Mouse (Mus musculus): ENCODE results near the gene Rhbdl1. TPM values are rescaled to one million over a fixed set of nuclear protein-coding genes. Genes with fewer than 3 reads are reported as not detected.

Gene Rhbdl1
- polyA plus RNA-seq, 1 experiment = 138 TPM

GRCm38 (mm10) chr17:25794998-25795397, 42.1 kb downstream of the Rhbdl1 start:
- DNase-seq (ENCODE audit: low read depth) = no peak

DNA sequence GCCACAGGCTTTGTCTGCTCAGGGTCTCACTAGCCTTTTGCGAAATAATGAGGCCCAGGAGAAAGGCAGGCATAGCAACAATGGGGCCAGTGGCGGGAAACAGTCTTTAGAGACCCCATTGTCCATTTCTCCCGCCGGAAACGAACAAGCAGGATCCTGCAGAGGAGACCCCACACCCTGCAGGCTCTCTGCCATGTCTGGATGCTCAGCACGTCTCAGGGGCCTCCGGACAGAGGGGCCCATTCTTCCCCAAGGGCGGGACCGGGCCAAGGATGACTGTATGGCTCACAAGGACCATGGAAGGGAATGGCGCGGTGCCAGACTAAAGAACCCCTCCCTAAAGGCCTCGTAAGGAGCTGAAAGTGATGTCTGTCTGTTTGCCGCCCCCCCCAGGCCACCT, 42.9 kb downstream of the Rhbdl1 start:
- DNase-seq (ENCODE audit: low read depth) = no peak

- DNase-seq (ENCODE audit: low read depth) = no peak
These were observed 44.5 kb downstream of the Rhbdl1 start, which contains the start of gene Fam173a for GRCm38 (mm10) chr17:25792615-25793014. TSS of gene Fam173a (minus strand) at chr17:25792901.

- DNase-seq (ENCODE audit: low read depth) = no peak
These were observed 45.1 kb downstream of the Rhbdl1 start for GRCm38 (mm10) chr17:25791843-25792527.

DNA sequence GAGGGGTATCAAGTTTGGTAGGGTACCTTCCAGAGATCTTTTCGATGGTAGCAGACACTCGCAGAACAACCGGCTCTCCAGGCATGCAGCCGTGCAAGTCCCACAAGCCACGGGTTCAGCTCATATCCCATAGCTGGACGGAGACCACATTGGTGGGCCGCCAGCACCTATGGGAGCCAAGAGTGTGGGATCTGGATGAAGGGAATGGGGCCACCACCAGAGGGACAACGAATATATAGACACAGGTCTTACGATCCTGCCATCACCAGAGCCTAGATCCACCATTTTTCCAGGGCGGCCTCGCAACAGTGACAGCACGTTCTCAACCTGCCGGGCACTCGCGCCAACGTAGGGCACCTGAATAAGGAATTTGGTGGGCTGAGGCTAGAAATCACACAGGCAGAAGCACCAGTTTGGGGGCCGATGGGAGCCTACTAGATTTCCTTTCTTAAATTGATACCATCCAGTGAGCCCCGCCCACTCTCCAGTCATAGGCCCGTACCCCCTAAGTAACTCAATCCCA, 45.7 kb downstream of the Rhbdl1 start:
- DNase-seq (ENCODE audit: low read depth) = no peak

DNA sequence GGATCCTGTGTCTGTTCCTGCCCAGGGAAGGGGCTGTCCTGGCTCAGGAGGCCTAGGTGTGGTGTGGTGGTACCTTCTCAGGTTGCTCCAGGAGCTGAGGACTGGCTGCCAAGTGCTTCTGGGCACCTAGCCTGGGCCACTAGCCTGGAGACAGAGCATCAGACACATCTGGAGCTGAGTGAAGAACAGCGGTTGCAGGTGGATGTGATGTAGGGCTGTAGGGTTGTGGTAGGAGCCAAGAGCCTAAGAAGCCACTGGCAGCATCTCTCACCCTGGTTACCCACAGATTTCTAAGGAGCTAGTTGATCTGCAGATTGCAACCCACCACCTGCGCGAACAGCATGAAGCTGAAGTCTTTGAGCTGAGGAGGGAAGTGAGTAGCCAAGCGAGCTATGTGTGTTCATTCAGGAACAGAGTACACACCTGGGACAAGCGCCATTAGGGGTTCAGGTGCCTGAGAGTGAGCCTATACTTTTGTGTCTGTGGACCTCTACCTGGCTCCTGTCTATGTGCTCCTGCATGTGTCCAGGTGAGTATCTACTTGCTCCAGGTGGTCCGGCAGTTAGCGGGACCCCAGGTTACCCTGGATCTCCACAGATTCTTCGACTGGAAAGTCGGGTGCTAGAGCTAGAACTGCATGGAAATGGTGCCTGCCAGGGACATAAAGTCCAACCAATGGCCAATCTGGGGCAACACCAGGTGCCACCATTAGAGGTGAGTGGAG, 50.2 kb downstream of the Rhbdl1 start:
- no peak for DNase-seq (ENCODE audit: low read depth)

GRCm38 (mm10) chr17:25786280-25786679, 50.8 kb downstream of the Rhbdl1 start, which contains the start of gene Ccdc78:
TSS of gene Ccdc78 (plus strand) at chr17:25786580.
- no peak for DNase-seq (ENCODE audit: low read depth)

- DNase-seq (ENCODE audit: low read depth) = no peak
These were observed 51.8 kb downstream of the Rhbdl1 start, which contains the start of gene Haghl for GRCm38 (mm10) chr17:25785281-25785745. TSS of gene Haghl (minus strand) at chr17:25785673.

Other genes starting within 250 kb of the Rhbdl1 start
- not detected in 2 replicates for gene Gng13, start 120.1 kb downstream of the Rhbdl1 start, polyA plus RNA-seq (2012; rRNA removed)
- 2.6 and 2.9 TPM in 2 replicates for gene Chtf18, start 109.9 kb downstream of the Rhbdl1 start, polyA plus RNA-seq (2012; rRNA removed)
- 25.8 and 28.8 TPM in 2 replicates for gene Rpusd1, start 109.6 kb downstream of the Rhbdl1 start, polyA plus RNA-seq (2012; rRNA removed)
- 0.36 and 0.38 TPM in 2 replicates for gene Mslnl, start 101.3 kb downstream of the Rhbdl1 start, polyA plus RNA-seq (2012; rRNA removed)
- 17.7 and 34.7 TPM in 2 replicates for gene Msln, start 82.9 kb downstream of the Rhbdl1 start, polyA plus RNA-seq (2012; rRNA removed)
- gene Narfl, start 63.5 kb downstream of the Rhbdl1 start, polyA plus RNA-seq (2012; rRNA removed) = 19.1 and 23.9 TPM in 2 replicates
- gene Haghl, start 51.6 kb downstream of the Rhbdl1 start, polyA plus RNA-seq (2012; rRNA removed) = 45.8 and 47.3 TPM in 2 replicates
- 0.29 and 0.30 TPM in 2 replicates for gene Ccdc78, start 50.7 kb downstream of the Rhbdl1 start, polyA plus RNA-seq (2012; rRNA removed)
- gene Fam173a, start 44.4 kb downstream of the Rhbdl1 start, polyA plus RNA-seq (2012; rRNA removed) = 105 and 133 TPM in 2 replicates
- 0.23 TPM in 1 of 2 replicates, not detected in the other for gene AC134908.4, start 41.6 kb downstream of the Rhbdl1 start, polyA plus RNA-seq (2012; rRNA removed)
- gene Metrn, start 40.2 kb downstream of the Rhbdl1 start, polyA plus RNA-seq (2012; rRNA removed) = 22.2 and 31.4 TPM in 2 replicates
- gene Fbxl16, start 28.2 kb downstream of the Rhbdl1 start, polyA plus RNA-seq (2012; rRNA removed) = 0.58 and 0.81 TPM in 2 replicates
- 32.1 and 36.4 TPM in 2 replicates for gene Wdr24, start 13.7 kb downstream of the Rhbdl1 start, polyA plus RNA-seq (2012; rRNA removed)
- 91.2 and 94.5 TPM in 2 replicates for gene Jmjd8, start 8.4 kb downstream of the Rhbdl1 start, polyA plus RNA-seq (2012; rRNA removed)
- 219 and 228 TPM in 2 replicates for gene Stub1, start 3.9 kb downstream of the Rhbdl1 start, polyA plus RNA-seq (2012; rRNA removed)
- 47.4 and 55.8 TPM in 2 replicates for gene Gm20683, start 4.5 kb upstream of the Rhbdl1 start, polyA plus RNA-seq (2012; rRNA removed)
- gene Rhot2, start 7.6 kb upstream of the Rhbdl1 start, polyA plus RNA-seq (2012; rRNA removed) = 54.0 and 60.0 TPM in 2 replicates
- gene Wdr90, start 24.2 kb upstream of the Rhbdl1 start, polyA plus RNA-seq (2012; rRNA removed) = 27.1 and 35.9 TPM in 2 replicates
- gene Mcrip2, start 31.5 kb upstream of the Rhbdl1 start, polyA plus RNA-seq (2012; rRNA removed) = 58.8 and 61.7 TPM in 2 replicates
- gene Mettl26, start 37.8 kb upstream of the Rhbdl1 start, polyA plus RNA-seq (2012; rRNA removed) = 89.7 and 105 TPM in 2 replicates
- 0.95 and 1.1 TPM in 2 replicates for gene Wfikkn1, start 43.6 kb upstream of the Rhbdl1 start, polyA plus RNA-seq (2012; rRNA removed)
- 49.5 and 51.3 TPM in 2 replicates for gene Rab40c, start 82.4 kb upstream of the Rhbdl1 start, polyA plus RNA-seq (2012; rRNA removed)
- gene Pigq, start 107.6 kb upstream of the Rhbdl1 start, polyA plus RNA-seq (2012; rRNA removed) = 122 and 144 TPM in 2 replicates
- 7.0 and 12.9 TPM in 2 replicates for gene Nhlrc4, start 107.7 kb upstream of the Rhbdl1 start, polyA plus RNA-seq (2012; rRNA removed)
- 2.4 TPM in 2 replicates for gene A930017K11Rik, start 115.3 kb upstream of the Rhbdl1 start, polyA plus RNA-seq (2012; rRNA removed)
- gene Capn15, start 148.5 kb upstream of the Rhbdl1 start, polyA plus RNA-seq (2012; rRNA removed) = 27.6 and 28.1 TPM in 2 replicates
- 29.9 and 35.0 TPM in 2 replicates for gene Rab11fip3, start 232.3 kb upstream of the Rhbdl1 start, polyA plus RNA-seq (2012; rRNA removed)

All from gonadal fat pad, adult 2 months (tissue).